Mouse (Mus musculus): Measurements from ENCODE around the gene Acot2.

DNA sequence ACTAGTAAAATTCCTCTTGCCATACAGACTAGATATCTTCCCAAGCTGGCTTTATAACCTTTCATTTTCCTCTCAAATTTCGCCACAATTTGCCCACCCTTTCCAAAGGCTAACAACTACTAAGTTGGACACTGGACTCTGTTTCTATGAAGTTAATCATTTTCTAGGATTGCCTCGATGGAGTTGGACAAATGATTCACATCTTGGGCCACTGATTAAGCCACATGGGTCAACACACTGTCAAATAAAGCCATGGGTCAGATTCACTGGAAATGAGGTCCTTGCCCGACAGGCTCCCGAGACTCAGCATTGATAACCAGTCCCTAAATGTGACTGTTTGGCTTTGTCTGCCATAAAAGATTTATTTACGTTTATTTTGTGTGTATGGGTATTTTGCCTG, 54.6 kb downstream of the Acot2 start:
- TF ChIP-seq CTCF (IDR thresholded peaks at IDR 0.05; ENCODE audit: insufficient read depth, low read depth, low read length) (no peak), POLR2A (IDR thresholded peaks at IDR 0.05; ENCODE audit: insufficient read depth, low read depth, low read length) (no peak)
